Comparison of ENCODE assay signal across 7 mouse cellular contexts in genomic region chr3:95142617-95143011, GRCm38 (mm10). TPM values are rescaled to one million over a fixed set of nuclear protein-coding genes. Genes with fewer than 3 reads are reported as not detected.
DNase-seq lines count a peak whose midpoint lies in the region; ATAC-seq and TF ChIP-seq lines count a peak whose summit lies in the region.

No protein-coding gene starts in this region.

- H3K9me3 ChIP-seq in intestine, postnatal 0 days (ENCODE audit: control insufficient read depth): no peaks in the 10 kb centered on the region
- no peaks in the 10 kb centered on the region for H3K9me3 ChIP-seq in limb, embryonic 10.5 days (replicated peaks)
- H3K9me3 ChIP-seq in midbrain, embryonic 12.5 days: no peaks in the 10 kb centered on the region

- peak; percentile 96 for TF ChIP-seq CTCF in cortical plate, adult 2 months (IDR thresholded peaks at IDR 0.05; ENCODE audit: extremely low read depth, insufficient read depth, low read length)
- peak; percentile 95 for TF ChIP-seq CTCF in intestine, postnatal 0 days (IDR thresholded peaks at IDR 0.05; ENCODE audit: low read depth)

- H3K27ac ChIP-seq in cortical plate, adult 2 months (ENCODE audit: insufficient read depth, low read length): no peak overlapping the region
- no peak overlapping the region for H3K27ac ChIP-seq in intestine, postnatal 0 days (ENCODE audit: low read depth, low read length)
- H3K27ac ChIP-seq in limb, embryonic 10.5 days: no peak overlapping the region
- H3K27ac ChIP-seq in midbrain, embryonic 12.5 days (replicated peaks): no peak overlapping the region

- H3K9ac ChIP-seq in intestine, postnatal 0 days (ENCODE audit: low read depth, low read length): no peak overlapping the region
- H3K9ac ChIP-seq in midbrain, embryonic 12.5 days (replicated peaks): no peak overlapping the region

- DNase-seq in adrenal gland, adult (ENCODE audit: inconsistent age in 2 of 2, low spot score in 1 of 2): peak; percentile 86 to 96
- peak; percentile 81 for DNase-seq in gastrocnemius, postnatal 14 days
- DNase-seq in limb, embryonic 10.5 days (ENCODE audit: low spot score): peak; percentile 89
- DNase-seq in skeletal muscle tissue, adult 2 months (ENCODE audit: low read depth, low spot score): peak; percentile 87

- no peaks in the 10 kb centered on the region for H3K27me3 ChIP-seq in intestine, postnatal 0 days (replicated peaks; ENCODE audit: control insufficient read depth, insufficient read depth, low read length)
- no peaks in the 10 kb centered on the region for H3K27me3 ChIP-seq in limb, embryonic 10.5 days (ENCODE audit: low read depth, poor library complexity, severe bottlenecking)
- no peaks in the 10 kb centered on the region for H3K27me3 ChIP-seq in midbrain, embryonic 12.5 days

- TF ChIP-seq POLR2A in cortical plate, adult 2 months (IDR thresholded peaks at IDR 0.05; ENCODE audit: extremely low read depth, insufficient read depth, low read length): no peak

- peak; percentile 56 for ATAC-seq in intestine, postnatal 0 days
- ATAC-seq in midbrain, embryonic 12.5 days (ENCODE audit: low FRiP score, low read depth): peak; percentile 65

- peaks cover 17% of the 10 kb centered on the region for H3K36me3 ChIP-seq in intestine, postnatal 0 days (ENCODE audit: control insufficient read depth, insufficient read depth)
- peaks cover 31% of the 10 kb centered on the region for H3K36me3 ChIP-seq in limb, embryonic 10.5 days
- peaks cover 12% of the 10 kb centered on the region for H3K36me3 ChIP-seq in midbrain, embryonic 12.5 days

- no peaks in the 10 kb centered on the region for H3K4me1 ChIP-seq in cortical plate, adult 2 months (ENCODE audit: control insufficient read depth, insufficient read depth, low read length)
- no peaks in the 10 kb centered on the region for H3K4me1 ChIP-seq in intestine, postnatal 0 days (replicated peaks; ENCODE audit: control insufficient read depth, insufficient read depth, low read length)
- H3K4me1 ChIP-seq in limb, embryonic 10.5 days: peaks cover 11% of the 10 kb centered on the region; the same call in 1 of the 2 replicates
- no peaks in the 10 kb centered on the region for H3K4me1 ChIP-seq in midbrain, embryonic 12.5 days

- no peak overlapping the region for H3K4me2 ChIP-seq in intestine, postnatal 0 days (replicated peaks; ENCODE audit: low read depth)
- no peak overlapping the region for H3K4me2 ChIP-seq in midbrain, embryonic 12.5 days (replicated peaks)

- no peak overlapping the region for H3K4me3 ChIP-seq in cortical plate, adult 2 months (ENCODE audit: insufficient read depth, low read length)
- H3K4me3 ChIP-seq in intestine, postnatal 0 days (ENCODE audit: low read depth, low read length): no peak overlapping the region
- H3K4me3 ChIP-seq in limb, embryonic 10.5 days: no peak overlapping the region
- no peak overlapping the region for H3K4me3 ChIP-seq in midbrain, embryonic 12.5 days

- intact Hi-C loops in gastrocnemius, postnatal 14 days (cut with DNase I; ENCODE audit: low total_unique reads): loop anchor here (10.0 kb wide), 1 partner anchor 122 kb away; no protein-coding TSS in a partner anchor

- WGBS in intestine, postnatal 0 days: 10% methylated on average over 5 of the region's 5 CpGs
- WGBS in limb, embryonic 10.5 days: 13% methylated on average over 5 of the region's 5 CpGs
- WGBS in midbrain, embryonic 12.5 days: 13% methylated on average over 5 of the region's 5 CpGs

RNA-seq across cellular contexts. Expression of gene Tnfaip8l2, which starts 0.5 kb away (rescaled TPM):
- polyA plus RNA-seq in cortical plate, adult 2 months (2012; rRNA removed): 5.1 and 5.2 TPM in 2 replicates
- total RNA-seq in gastrocnemius, postnatal 14 days (2021): under 1 TPM; 0.82 to 0.92 TPM
- polyA plus RNA-seq in intestine, postnatal 0 days (2015; fragmentation: Nextera tagmentation; extraction: Ambion mirVana): 3.6 and 4.7 TPM in 2 replicates
- polyA plus RNA-seq in limb, embryonic 10.5 days (2016; fragmentation: Nextera tagmentation; extraction: Ambion mirVana): 0.35 and 1.9 TPM in 2 replicates
- polyA plus RNA-seq in midbrain, embryonic 12.5 days (2016; fragmentation: Nextera tagmentation; extraction: Ambion mirVana): 2.5 and 3.3 TPM in 2 replicates

RNA-seq across cellular contexts. Expression of gene Lysmd1, which starts 8.7 kb away (rescaled TPM):
- polyA plus RNA-seq in cortical plate, adult 2 months (2012; rRNA removed): 21.4 and 21.6 TPM in 2 replicates
- 1 to 10 TPM; 7.4 to 8.4 TPM for total RNA-seq in gastrocnemius, postnatal 14 days (2021)
- polyA plus RNA-seq in intestine, postnatal 0 days (2015; fragmentation: Nextera tagmentation; extraction: Ambion mirVana): 7.1 and 7.5 TPM in 2 replicates
- polyA plus RNA-seq in limb, embryonic 10.5 days (2016; fragmentation: Nextera tagmentation; extraction: Ambion mirVana): 12.6 and 16.2 TPM in 2 replicates
- polyA plus RNA-seq in midbrain, embryonic 12.5 days (2016; fragmentation: Nextera tagmentation; extraction: Ambion mirVana): 22.5 and 24.4 TPM in 2 replicates

RNA-seq across cellular contexts. Expression of gene Scnm1, which starts 8.8 kb away (rescaled TPM):
- 114 and 124 TPM in 2 replicates for polyA plus RNA-seq in cortical plate, adult 2 months (2012; rRNA removed)
- 10 to 100 TPM; 31.8 to 40.5 TPM for total RNA-seq in gastrocnemius, postnatal 14 days (2021)
- 49.3 and 54.8 TPM in 2 replicates for polyA plus RNA-seq in intestine, postnatal 0 days (2015; fragmentation: Nextera tagmentation; extraction: Ambion mirVana)
- polyA plus RNA-seq in limb, embryonic 10.5 days (2016; fragmentation: Nextera tagmentation; extraction: Ambion mirVana): 74.1 and 79.7 TPM in 2 replicates
- 86.7 and 94.8 TPM in 2 replicates for polyA plus RNA-seq in midbrain, embryonic 12.5 days (2016; fragmentation: Nextera tagmentation; extraction: Ambion mirVana)

RNA-seq across cellular contexts. Expression of gene Sema6c, which starts 17.6 kb away (rescaled TPM):
- polyA plus RNA-seq in cortical plate, adult 2 months (2012; rRNA removed): 26.1 and 29.0 TPM in 2 replicates
- total RNA-seq in gastrocnemius, postnatal 14 days (2021): 100 to 1,000 TPM in 1 of 2 experiments, 10 to 100 TPM in 1; 97.1 to 106 TPM
- polyA plus RNA-seq in intestine, postnatal 0 days (2015; fragmentation: Nextera tagmentation; extraction: Ambion mirVana): 1.0 and 1.3 TPM in 2 replicates
- 8.9 and 15.8 TPM in 2 replicates for polyA plus RNA-seq in limb, embryonic 10.5 days (2016; fragmentation: Nextera tagmentation; extraction: Ambion mirVana)
- polyA plus RNA-seq in midbrain, embryonic 12.5 days (2016; fragmentation: Nextera tagmentation; extraction: Ambion mirVana): 45.1 and 56.8 TPM in 2 replicates

RNA-seq across cellular contexts. Expression of gene Tmod4, which starts 18.3 kb away (rescaled TPM):
- polyA plus RNA-seq in cortical plate, adult 2 months (2012; rRNA removed): 0.72 and 0.77 TPM in 2 replicates
- 100 to 1,000 TPM; 511 to 517 TPM for total RNA-seq in gastrocnemius, postnatal 14 days (2021)
- 0.44 and 0.73 TPM in 2 replicates for polyA plus RNA-seq in intestine, postnatal 0 days (2015; fragmentation: Nextera tagmentation; extraction: Ambion mirVana)
- 1.2 and 1.4 TPM in 2 replicates for polyA plus RNA-seq in limb, embryonic 10.5 days (2016; fragmentation: Nextera tagmentation; extraction: Ambion mirVana)
- polyA plus RNA-seq in midbrain, embryonic 12.5 days (2016; fragmentation: Nextera tagmentation; extraction: Ambion mirVana): 0.84 and 0.89 TPM in 2 replicates
